In genomic region chr2:180126195-180126594, GRCm38 (mm10) we compare ENCODE assay signal across 8 mouse cellular contexts. TPM values are rescaled to one million over a fixed set of nuclear protein-coding genes. Genes with fewer than 3 reads are reported as not detected.
DNase-seq lines count a peak whose midpoint lies in the region; ATAC-seq lines count a peak whose summit lies in the region.

No protein-coding gene starts in this region.

- H3K9me3 ChIP-seq in intestine, embryonic 16.5 days (ENCODE audit: control insufficient read depth, low read length) = no peaks in the 10 kb centered on the region
- H3K9me3 ChIP-seq in intestine, embryonic 15.5 days = no peaks in the 10 kb centered on the region

- 0 out of 2 replicates have a peak overlapping the region, but pooled peaks have one; percentile 1 for H3K9ac ChIP-seq in intestine, embryonic 16.5 days (ENCODE audit: low read depth, low read length)
- H3K9ac ChIP-seq in intestine, embryonic 15.5 days = no peak overlapping the region

- no peak overlapping the region for H3K4me2 ChIP-seq in intestine, embryonic 16.5 days (ENCODE audit: low read depth, low read length)
- no peak overlapping the region for H3K4me2 ChIP-seq in intestine, embryonic 15.5 days (replicated peaks)

- intact Hi-C loops in heart, postnatal 14 days (cut with DNase I) = no loop called here
- intact Hi-C loops in left cerebral cortex, postnatal 14 days (cut with DNase I) = no loop called here

- DNase-seq in 416B (ENCODE audit: low read depth) = peak; percentile 87
- DNase-seq in adrenal gland, postnatal 14 days = peak; percentile 67
- peak; percentile 49 to 51 for DNase-seq in heart, postnatal 14 days
- DNase-seq in retina, postnatal 1 day = peak; percentile 82
- no peak for DNase-seq in left cerebral cortex, postnatal 14 days (ENCODE audit: low spot score in 2 of 2)
- DNase-seq in spleen, postnatal 14 days (ENCODE audit: low spot score in 2 of 2) = no peak

- 32% methylated on average over 4 of the region's 4 CpGs for WGBS in intestine, embryonic 16.5 days
- 25% methylated on average over 4 of the region's 4 CpGs for WGBS in intestine, embryonic 15.5 days

- H3K4me3 ChIP-seq in intestine, embryonic 16.5 days (ENCODE audit: low read length) = no peak overlapping the region
- no peak overlapping the region for H3K4me3 ChIP-seq in intestine, embryonic 15.5 days (replicated peaks)

- no peaks in the 10 kb centered on the region for H3K36me3 ChIP-seq in intestine, embryonic 16.5 days (ENCODE audit: control insufficient read depth, insufficient read depth, low read length)
- no peaks in the 10 kb centered on the region for H3K36me3 ChIP-seq in intestine, embryonic 15.5 days

- no peaks in the 10 kb centered on the region for H3K27me3 ChIP-seq in intestine, embryonic 16.5 days (replicated peaks; ENCODE audit: control insufficient read depth, insufficient read depth, low read length)
- H3K27me3 ChIP-seq in intestine, embryonic 15.5 days (replicated peaks) = no peaks in the 10 kb centered on the region

- no peak overlapping the region for H3K27ac ChIP-seq in intestine, embryonic 16.5 days (ENCODE audit: low read length)
- no peak overlapping the region for H3K27ac ChIP-seq in intestine, embryonic 15.5 days

- ATAC-seq in intestine, embryonic 16.5 days = no peak
- ATAC-seq in intestine, embryonic 15.5 days = no peak

- peaks cover 8% of the 10 kb centered on the region for H3K4me1 ChIP-seq in intestine, embryonic 16.5 days (ENCODE audit: control insufficient read depth, insufficient read depth, low read length)
- H3K4me1 ChIP-seq in intestine, embryonic 15.5 days (replicated peaks) = peaks cover 3% of the 10 kb centered on the region; the same call in 1 of the 2 replicates

RNA-seq across cellular contexts. Expression of gene Osbpl2, which starts 7.1 kb away (rescaled TPM):
- 30.4 and 32.4 TPM in 2 replicates for polyA plus RNA-seq in intestine, embryonic 16.5 days (2015; fragmentation: Nextera tagmentation; extraction: Ambion mirVana)
- 29.6 and 32.8 TPM in 2 replicates for polyA plus RNA-seq in intestine, embryonic 15.5 days (2015; fragmentation: Nextera tagmentation; extraction: Ambion mirVana)
- total RNA-seq in adrenal gland, postnatal 14 days (2021) = 36.1 and 36.2 TPM in 2 replicates
- 10 to 100 TPM; 33.4 to 35.7 TPM for total RNA-seq in heart, postnatal 14 days (2021)
- total RNA-seq in left cerebral cortex, postnatal 14 days (2021) = 10 to 100 TPM; 51.4 to 52.8 TPM

RNA-seq across cellular contexts. Expression of gene Hrh3, which starts 21.9 kb away (rescaled TPM):
- polyA plus RNA-seq in intestine, embryonic 16.5 days (2015; fragmentation: Nextera tagmentation; extraction: Ambion mirVana) = 0.07 and 0.09 TPM in 2 replicates
- polyA plus RNA-seq in intestine, embryonic 15.5 days (2015; fragmentation: Nextera tagmentation; extraction: Ambion mirVana) = 0.08 TPM in 1 of 2 replicates, not detected in the other
- 0.41 TPM in 1 of 2 replicates, not detected in the other for total RNA-seq in adrenal gland, postnatal 14 days (2021)
- total RNA-seq in heart, postnatal 14 days (2021) = not detected
- 10 to 100 TPM; 65.4 to 73.5 TPM for total RNA-seq in left cerebral cortex, postnatal 14 days (2021)

RNA-seq across cellular contexts. Expression of gene Adrm1, which starts 45.1 kb away (rescaled TPM):
- 172 and 194 TPM in 2 replicates for polyA plus RNA-seq in intestine, embryonic 16.5 days (2015; fragmentation: Nextera tagmentation; extraction: Ambion mirVana)
- polyA plus RNA-seq in intestine, embryonic 15.5 days (2015; fragmentation: Nextera tagmentation; extraction: Ambion mirVana) = 172 TPM in 2 replicates
- total RNA-seq in adrenal gland, postnatal 14 days (2021) = 126 and 130 TPM in 2 replicates
- 10 to 100 TPM; 87.1 to 95.9 TPM for total RNA-seq in heart, postnatal 14 days (2021)
- 100 to 1,000 TPM; 104 to 109 TPM for total RNA-seq in left cerebral cortex, postnatal 14 days (2021)

RNA-seq across cellular contexts. Expression of gene Mtg2, which starts 55.8 kb away (rescaled TPM):
- polyA plus RNA-seq in intestine, embryonic 16.5 days (2015; fragmentation: Nextera tagmentation; extraction: Ambion mirVana) = 25.4 and 31.0 TPM in 2 replicates
- polyA plus RNA-seq in intestine, embryonic 15.5 days (2015; fragmentation: Nextera tagmentation; extraction: Ambion mirVana) = 24.9 and 28.2 TPM in 2 replicates
- 14.6 and 17.9 TPM in 2 replicates for total RNA-seq in adrenal gland, postnatal 14 days (2021)
- 10 to 100 TPM; 18.7 to 19.7 TPM for total RNA-seq in heart, postnatal 14 days (2021)
- 10 to 100 TPM; 16.1 to 17.8 TPM for total RNA-seq in left cerebral cortex, postnatal 14 days (2021)

Comparison
In these comparisons a context has a peak if more than half of its experiments do, and no peak if none do; other contexts are left out.
1. DNase-seq: peak in 416B (single experiment), adrenal gland, postnatal 14 days (single experiment), heart, postnatal 14 days (2 of 2) and retina, postnatal 1 day (single experiment); none in left cerebral cortex, postnatal 14 days (0 of 2) and spleen, postnatal 14 days (0 of 2).
2. RNA of gene Hrh3, which starts 21.9 kb away (total RNA-seq): 65.4 to 73.5 TPM in left cerebral cortex, postnatal 14 days; not detected in heart, postnatal 14 days and 0.41 TPM in adrenal gland, postnatal 14 days; every median in the first group is over 10 times any median in the second.